Mouse (Mus musculus): ENCODE measurements around the gene Slc4a2.

Slc4a2 gene

GRCm38 (mm10) chr5:24470600-24470999 lies 47.0 kb downstream of the Slc4a2 start:
- DNase-seq (ENCODE audit: low spot score): peak; percentile 68

- no peak for DNase-seq (ENCODE audit: low spot score)
Observed at GRCm38 (mm10) chr5:24472884-24473619, 49.4 kb downstream of the Slc4a2 start.

- DNase-seq (ENCODE audit: low spot score): no peak
Observed at GRCm38 (mm10) chr5:24474025-24474722, 50.5 kb downstream of the Slc4a2 start.

- DNase-seq (ENCODE audit: low spot score): peak; percentile 42
Observed at GRCm38 (mm10) chr5:24474723-24475261, 51.2 kb downstream of the Slc4a2 start.

GRCm38 (mm10) chr5:24475476-24476241 lies 52.0 kb downstream of the Slc4a2 start:
- no peak for DNase-seq (ENCODE audit: low spot score)

GRCm38 (mm10) chr5:24477909-24478308 lies 54.3 kb downstream of the Slc4a2 start:
- no peak for DNase-seq (ENCODE audit: low spot score)

- peak; percentile 12 for DNase-seq (ENCODE audit: low spot score)
Observed at GRCm38 (mm10) chr5:24481647-24482046, 58.0 kb downstream of the Slc4a2 start.

- DNase-seq (ENCODE audit: low spot score): no peak
Observed at GRCm38 (mm10) chr5:24482247-24483079, 58.8 kb downstream of the Slc4a2 start.

GRCm38 (mm10) chr5:24483326-24483725 lies 59.7 kb downstream of the Slc4a2 start:
- DNase-seq (ENCODE audit: low spot score): peak; percentile 26

- DNase-seq (ENCODE audit: low spot score): no peak
Observed at GRCm38 (mm10) chr5:24484963-24485362, 61.3 kb downstream of the Slc4a2 start.

GRCm38 (mm10) chr5:24486097-24486496 lies 62.5 kb downstream of the Slc4a2 start:
- DNase-seq (ENCODE audit: low spot score): peak; percentile 58

- no peak for DNase-seq (ENCODE audit: low spot score)
Observed at GRCm38 (mm10) chr5:24486738-24487137, 63.1 kb downstream of the Slc4a2 start.

GRCm38 (mm10) chr5:24490413-24490920 lies 66.8 kb downstream of the Slc4a2 start:
- no peak for DNase-seq (ENCODE audit: low spot score)
